Comparison of ENCODE assay signal across 9 mouse cellular contexts in genomic region chr2:162864571-162864970, GRCm38 (mm10).
A peak's percentile ranks its signal among the peaks of the same experiment; 100 is the strongest.
DNase-seq lines count a peak whose midpoint lies in the region; ATAC-seq and TF ChIP-seq lines count a peak whose summit lies in the region.
"Had no signal": no experiment of that assay in that cellular context is flagged by ENCODE, and none has a peak within 500 bp of the region (broad histone marks: within the 10 kb centered on the region; RNA-seq: fewer than 3 reads in every experiment).

No protein-coding gene starts in this region.

- no peak overlapping the region for H3K4me3 ChIP-seq in hindbrain, postnatal 0 days (ENCODE audit: low read length)
- H3K4me3 ChIP-seq in hindbrain, embryonic 10.5 days = no peak overlapping the region
- H3K4me3 ChIP-seq: layer of hippocampus, adult 2 months; limb, embryonic 13.5 days had no signal

- no peaks in the 10 kb centered on the region for H3K9me3 ChIP-seq in hindbrain, postnatal 0 days (ENCODE audit: low read length)
- H3K9me3 ChIP-seq in hindbrain, embryonic 10.5 days = no peaks in the 10 kb centered on the region
- H3K9me3 ChIP-seq: limb, embryonic 13.5 days had no signal

- no peaks in the 10 kb centered on the region for H3K36me3 ChIP-seq in hindbrain, postnatal 0 days (ENCODE audit: insufficient read depth, low read length)
- H3K36me3 ChIP-seq in hindbrain, embryonic 10.5 days = no peaks in the 10 kb centered on the region
- H3K36me3 ChIP-seq: limb, embryonic 13.5 days had no signal

- ATAC-seq in hindbrain, postnatal 0 days = no peak
- ATAC-seq in erythroid progenitor cell, adult 5-6 weeks (replicated peaks; ENCODE audit: low FRiP score, poor library complexity, severe bottlenecking) = no peak

- 78% methylated on average over 1 of the region's 1 CpGs for WGBS in hindbrain, postnatal 0 days
- WGBS in hindbrain, embryonic 10.5 days = 60% methylated on average over 1 of the region's 1 CpGs

- no peaks in the 10 kb centered on the region for H3K27me3 ChIP-seq in hindbrain, postnatal 0 days (ENCODE audit: insufficient read depth, low read length)
- H3K27me3 ChIP-seq in hindbrain, embryonic 10.5 days (ENCODE audit: insufficient read depth, poor library complexity, severe bottlenecking) = peaks cover 3% of the 10 kb centered on the region; the same call in 1 of the 2 replicates

- DNase-seq in hindbrain, postnatal 0 days (ENCODE audit: low spot score) = peak; percentile 67
- no peak for DNase-seq in hindbrain, embryonic 10.5 days (ENCODE audit: low spot score)
- peak; percentile 26 for DNase-seq in urinary bladder, postnatal 14 days (ENCODE audit: low spot score)
- no peak for DNase-seq in urinary bladder, postnatal 25 days (ENCODE audit: low spot score)
- DNase-seq in kidney, adult 9 months = peak; percentile 94
- no peak for DNase-seq in T-cell, adult 2 months (ENCODE audit: low spot score)

- no peak for TF ChIP-seq CTCF in hindbrain, postnatal 0 days (IDR thresholded peaks at IDR 0.05; ENCODE audit: low read depth)

- H3K9ac ChIP-seq in hindbrain, postnatal 0 days (replicated peaks; ENCODE audit: low read length) = no peak overlapping the region
- H3K9ac ChIP-seq: limb, embryonic 13.5 days had no signal

- no peak overlapping the region for H3K27ac ChIP-seq in hindbrain, postnatal 0 days
- H3K27ac ChIP-seq in hindbrain, embryonic 10.5 days = no peak overlapping the region
- H3K27ac ChIP-seq: layer of hippocampus, adult 2 months; limb, embryonic 13.5 days had no signal

- peaks cover 5% of the 10 kb centered on the region; the same call in 1 of the 2 replicates for H3K4me1 ChIP-seq in hindbrain, postnatal 0 days (ENCODE audit: insufficient read depth, low read length)
- H3K4me1 ChIP-seq in hindbrain, embryonic 10.5 days (replicated peaks) = peaks cover 10% of the 10 kb centered on the region

- no peak overlapping the region for H3K4me2 ChIP-seq in hindbrain, postnatal 0 days (ENCODE audit: low read depth, low read length)
- H3K4me2 ChIP-seq: limb, embryonic 13.5 days had no signal

Comparison
In these comparisons a context has a peak if more than half of its experiments do, and no peak if none do; other contexts are left out.
1. DNase-seq: peak in hindbrain, postnatal 0 days (single experiment), urinary bladder, postnatal 14 days (single experiment) and kidney, adult 9 months (single experiment); none in hindbrain, embryonic 10.5 days (single experiment), urinary bladder, postnatal 25 days (single experiment) and T-cell, adult 2 months (single experiment).